Mouse (Mus musculus): Measurements from ENCODE around the gene Slc25a51.
"Not testable (repeated sequence)": the region's sequence is repeated elsewhere in the genome, so short reads cannot be mapped to it uniquely, and the experiment has no call there.

The Slc25a51 gene

DNA sequence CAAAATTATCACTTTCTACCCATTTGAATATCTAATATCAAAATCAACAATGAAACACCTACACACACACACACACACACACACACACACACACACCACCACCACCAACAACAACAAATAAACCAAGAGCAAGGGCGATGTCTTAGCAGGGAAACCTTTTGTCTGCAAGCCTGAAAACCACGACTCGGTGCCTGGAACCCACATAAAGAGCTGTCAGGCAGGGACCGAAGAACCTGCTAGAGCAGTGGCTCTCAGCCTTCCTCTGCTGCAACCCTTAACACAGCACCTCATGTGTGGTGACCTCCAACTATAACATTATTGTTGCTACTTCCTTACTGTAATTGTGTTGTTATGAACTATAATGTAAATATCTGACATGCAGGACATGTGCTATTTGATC lies 6.3 kb downstream of the Slc25a51 start:
- DNase-seq (ENCODE audit: low read depth, low spot score) = no peak

GRCm38 (mm10) chr4:45399421-45400210 lies 8.9 kb downstream of the Slc25a51 start:
- no peak for DNase-seq (ENCODE audit: low read depth, low spot score)

GRCm38 (mm10) chr4:45398315-45398714 lies 10.3 kb downstream of the Slc25a51 start:
- DNase-seq (ENCODE audit: low read depth, low spot score) = not testable (repeated sequence)

DNA sequence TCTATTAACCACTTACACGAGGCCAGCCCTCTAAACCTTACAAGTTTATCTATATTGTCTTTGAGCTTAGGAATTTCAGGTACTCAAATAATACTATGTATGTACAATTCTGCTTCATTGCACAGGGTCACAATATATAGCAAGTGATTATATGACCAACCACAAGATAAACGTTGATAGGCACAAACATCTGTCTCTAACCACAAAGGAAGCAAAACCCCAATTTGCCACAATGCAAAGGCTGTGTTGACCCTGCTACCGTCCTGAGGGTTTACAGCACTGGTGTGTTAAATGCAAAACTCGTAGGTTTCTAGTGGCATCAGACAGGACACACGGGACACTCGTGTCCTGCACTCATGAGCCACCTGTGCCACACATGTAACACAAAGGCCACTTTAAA lies 12.4 kb downstream of the Slc25a51 start:
- DNase-seq (ENCODE audit: low read depth, low spot score) = not testable (repeated sequence)

DNA sequence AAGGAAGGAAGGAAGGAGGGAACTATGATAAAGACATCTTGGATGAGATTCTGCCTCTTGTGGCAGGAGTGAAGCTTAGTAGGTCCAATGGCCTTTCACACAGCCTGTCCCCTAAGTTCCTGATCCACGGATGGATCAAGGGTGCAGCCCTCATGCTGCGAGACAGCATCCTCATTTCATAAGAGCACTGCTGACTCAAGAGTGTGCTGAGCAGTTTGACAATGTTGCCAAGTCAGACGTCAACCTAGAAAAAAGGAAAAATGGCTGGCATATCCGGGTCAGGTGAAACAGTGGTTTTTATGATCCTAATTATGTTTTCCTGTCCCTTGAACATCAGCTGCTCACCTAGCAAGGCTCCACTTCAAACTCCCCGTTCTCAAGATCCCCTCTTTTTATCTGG lies 14.9 kb downstream of the Slc25a51 start:
- no peak for DNase-seq (ENCODE audit: low read depth, low spot score)

DNA sequence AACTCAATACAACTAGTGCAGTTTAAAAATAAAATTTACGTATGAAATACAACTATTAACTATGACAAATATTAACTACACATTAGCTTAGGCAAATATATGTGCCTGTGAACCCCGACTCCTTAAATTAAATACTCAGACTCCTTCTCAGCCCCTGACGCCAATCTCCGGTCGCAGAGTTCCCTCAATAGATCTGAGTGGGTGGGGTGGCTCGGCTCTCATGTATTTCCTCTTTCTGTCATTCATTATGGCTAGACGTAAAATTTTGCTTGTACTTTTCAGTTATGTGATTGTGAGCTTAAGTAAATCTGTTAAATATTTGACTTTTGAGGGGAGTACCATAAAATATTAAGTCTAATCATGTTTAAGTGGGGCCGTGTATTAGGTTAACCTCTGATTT lies 15.6 kb downstream of the Slc25a51 start:
- no peak for DNase-seq (ENCODE audit: low read depth, low spot score)

DNA sequence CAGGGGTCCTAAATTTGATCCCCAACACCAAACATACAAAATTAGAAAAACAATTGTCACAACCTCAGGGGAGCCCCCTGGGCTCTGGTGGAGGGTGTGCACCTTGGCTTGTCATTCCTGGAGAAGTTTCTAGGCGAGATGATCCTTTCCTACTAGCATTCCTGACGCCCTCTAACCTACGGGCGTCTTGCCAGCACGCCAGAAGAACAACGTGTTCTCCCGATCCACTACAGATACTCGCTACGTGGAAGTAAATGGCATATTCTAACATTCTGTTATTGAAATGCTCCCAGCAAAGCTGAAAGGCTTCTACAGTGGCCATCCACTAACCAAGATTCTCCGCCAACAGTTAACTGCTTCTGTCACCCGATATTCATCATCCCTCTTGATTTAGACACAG lies 16.0 kb downstream of the Slc25a51 start:
- DNase-seq (ENCODE audit: low read depth, low spot score) = no peak

- DNase-seq (ENCODE audit: low read depth, low spot score) = no peak
These were observed 16.5 kb downstream of the Slc25a51 start for GRCm38 (mm10) chr4:45392099-45392498.

- not testable (repeated sequence) for DNase-seq (ENCODE audit: low read depth, low spot score)
These were observed 21.3 kb downstream of the Slc25a51 start for GRCm38 (mm10) chr4:45387296-45387695.

- not testable (repeated sequence) for DNase-seq (ENCODE audit: low read depth, low spot score)
These were observed 26.4 kb downstream of the Slc25a51 start for GRCm38 (mm10) chr4:45382133-45382532.

DNA sequence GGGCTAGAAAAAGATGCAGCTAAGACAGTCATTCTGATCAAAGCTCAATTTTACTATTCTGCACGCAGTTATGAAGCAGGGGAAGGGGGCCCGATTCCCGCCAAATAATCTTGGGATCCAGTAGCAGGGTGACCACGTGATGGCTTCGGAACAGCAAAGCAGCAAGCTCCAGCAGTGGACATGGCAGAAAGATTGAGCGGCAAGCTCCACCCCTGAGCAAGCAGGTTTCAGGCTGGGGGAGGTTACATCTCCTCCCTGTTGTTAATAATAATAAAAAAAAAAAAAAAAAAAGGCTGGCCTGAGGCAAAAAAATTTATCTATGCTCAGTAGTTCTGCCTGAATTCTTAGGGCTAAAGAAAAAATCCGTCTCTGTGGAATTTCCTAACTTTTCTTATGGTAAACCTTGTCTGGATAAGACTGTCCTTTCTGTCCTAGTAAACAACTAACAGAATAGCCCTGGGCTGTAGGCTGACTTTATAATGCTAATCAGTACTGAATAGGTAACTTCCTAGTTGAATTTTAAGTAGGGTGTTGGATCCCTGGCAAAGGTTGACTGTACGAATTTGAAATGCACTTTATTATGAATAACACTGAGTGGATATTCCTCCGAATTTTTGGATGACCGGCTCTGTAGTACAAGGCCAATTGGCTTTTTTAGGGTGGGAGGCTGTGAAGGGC lies 27.5 kb downstream of the Slc25a51 start:
- not testable (repeated sequence) for DNase-seq (ENCODE audit: low read depth, low spot score)

DNA sequence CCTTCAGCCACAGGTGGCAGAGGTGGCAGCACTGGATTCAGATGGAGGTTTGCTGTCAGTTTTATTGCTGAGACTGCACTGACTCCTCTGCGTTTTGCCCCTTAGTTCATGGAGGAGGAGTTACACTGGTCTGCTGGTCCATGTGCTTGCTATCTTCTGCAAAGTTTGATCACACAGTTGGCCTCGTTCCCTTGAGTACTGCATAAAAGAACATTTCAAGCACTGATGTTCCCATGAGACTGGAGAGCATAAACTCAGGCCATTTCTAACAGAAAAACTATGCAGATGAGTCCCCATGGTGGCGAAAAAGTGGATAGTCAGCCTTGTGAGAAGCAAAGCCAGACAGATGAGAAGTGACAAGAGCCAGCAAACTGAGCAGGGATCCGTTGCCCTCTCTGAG lies 32.0 kb downstream of the Slc25a51 start:
- no peak for DNase-seq (ENCODE audit: low read depth, low spot score)

DNA sequence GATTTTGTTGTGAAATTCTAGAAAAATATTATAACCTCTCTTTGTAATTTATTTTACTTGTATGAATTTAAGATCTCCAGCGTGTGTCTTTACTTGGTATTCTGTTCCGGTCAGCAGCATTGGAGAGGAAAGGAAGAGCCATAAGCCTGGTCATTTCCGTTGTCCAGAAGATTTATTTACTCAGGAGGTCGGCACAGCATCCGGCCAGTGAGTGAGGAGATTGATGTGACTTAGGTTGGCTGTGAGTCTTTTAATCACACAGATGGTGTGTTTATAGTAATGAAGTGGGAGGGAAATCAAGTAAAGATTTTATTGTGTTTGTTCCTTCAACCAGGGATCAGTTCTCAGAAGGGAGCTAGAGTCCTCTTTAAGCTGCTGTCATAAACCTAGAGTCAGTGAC lies 33.7 kb downstream of the Slc25a51 start:
- no peak for DNase-seq (ENCODE audit: low read depth, low spot score)

DNA sequence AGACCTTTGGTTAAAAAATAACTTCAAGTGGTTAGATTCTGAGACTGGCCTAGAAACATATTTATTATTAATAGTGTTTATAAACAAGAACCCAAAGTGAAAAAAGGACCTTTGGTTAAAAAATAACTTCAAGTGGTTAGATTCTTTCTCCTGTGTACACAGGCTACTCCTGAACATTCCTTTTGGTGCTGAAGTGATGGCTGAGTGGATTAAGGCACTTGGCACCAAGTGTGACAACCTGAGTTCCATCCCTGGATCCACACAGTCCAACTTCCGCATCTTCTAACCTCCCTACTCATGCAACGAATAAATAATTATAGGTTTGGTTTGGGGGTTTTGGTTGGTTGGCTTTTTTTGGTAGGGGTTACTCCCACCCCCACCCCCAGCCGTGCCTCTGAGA lies 37.3 kb downstream of the Slc25a51 start:
- no peak for DNase-seq (ENCODE audit: low read depth, low spot score)

- DNase-seq (ENCODE audit: low read depth, low spot score) = no peak
These were observed 51.9 kb downstream of the Slc25a51 start for GRCm38 (mm10) chr4:45356653-45357052.
